Mouse (Mus musculus) gastrocnemius, adult 2 months (tissue): ENCODE measurements around the gene Mvp. TPM values are rescaled to one million over a fixed set of nuclear protein-coding genes. Genes with fewer than 3 reads are reported as not detected.

Experiments
- DNase-seq: peaks from one replicate; pipeline ENCODE4 v3.0.0; 2022
- H3K27ac ChIP-seq: fragments of 200-600 bp; 2 replicates; pipeline ENCODE4 v1.8.1; 2022; ENCODE audit warnings: mild to moderate bottlenecking
- H3K4me3 ChIP-seq: fragments of 200-600 bp; 2 replicates; pipeline ENCODE4 v1.8.1; 2022; ENCODE audit warnings: mild to moderate bottlenecking, moderate library complexity
- CTCF ChIP-seq: fragments of 200-600 bp; IDR thresholded peaks from 2 replicates; pipeline ENCODE4 v1.8.1; 2022; ENCODE audit warnings: antibody characterized with exemption, mild to moderate bottlenecking, moderate library complexity
- intact Hi-C: fragments of 180-260 bp; cut with DNase I; formaldehyde crosslinking; loops from one replicate; pipeline ENCODE4 v1.15.1; 2025
- microRNA-seq: library from miRNA; unstranded; fragments of <30 nt; microRNA quantifications from one replicate; pipeline ENCODE4 v1.2.0, GENCODE M21; 2021
- total RNA-seq, 2 experiments: library from RNA; stranded (reverse); gene quantifications; 2 replicates each; pipeline ENCODE4 v1.2.3; 2021

Mvp gene
- total RNA-seq, 2 experiments from 2014 or later = 26.5 to 30.2 TPM

GRCm38 (mm10) chr7:126950647-126951615, 63.5 kb downstream of the Mvp start:
- no peak overlapping the region for H3K27ac ChIP-seq
- H3K4me3 ChIP-seq = peak overlapping the region; percentile 71
- DNase-seq = no peak
- no peak for TF ChIP-seq CTCF
- intact Hi-C loops = no loop called here

GRCm38 (mm10) chr7:126949793-126950646, 64.4 kb downstream of the Mvp start, which contains the start of gene Sez6l2:
Sez6l2 (plus strand) TSS chr7:126950563.
- no peak for TF ChIP-seq CTCF
- Histone ChIP-seq H3K4me3 (peak within 1 kb of the TSS; percentile 71), H3K27ac (no peak within 1 kb of the TSS)
- peak; percentile 91 for DNase-seq
- intact Hi-C loops = loop anchor here (1.0 kb wide), 1 partner anchor 154 kb away; no protein-coding TSS in a partner anchor

- intact Hi-C loops = loop anchor here (1.0 kb wide), 1 partner anchor 155 kb away; no protein-coding TSS in a partner anchor
- H3K4me3 ChIP-seq = peak within 1 kb of the TSS; percentile 71
Observed at GRCm38 (mm10) chr7:126949403-126949792, 65.0 kb downstream of the Mvp start, which contains the start of gene Asphd1. Asphd1 (minus strand) TSS chr7:126949582.

GRCm38 (mm10) chr7:126948626-126949025, 65.8 kb downstream of the Mvp start:
- H3K4me3 ChIP-seq = no peak overlapping the region
- intact Hi-C loops = loop anchor here (1.0 kb wide), 1 partner anchor 156 kb away; no protein-coding TSS in a partner anchor
- no peak overlapping the region for H3K27ac ChIP-seq
- TF ChIP-seq CTCF = no peak
- no peak for DNase-seq

More at GRCm38 (mm10) chr7:126949403-126949792, 65.0 kb downstream of the Mvp start, which contains the start of gene Asphd1:
- no peak within 1 kb of the TSS for H3K27ac ChIP-seq
- DNase-seq = no peak
- no peak for TF ChIP-seq CTCF

- intact Hi-C loops = no loop called here
- H3K27ac ChIP-seq = no peak overlapping the region
- H3K4me3 ChIP-seq = no peak overlapping the region
- TF ChIP-seq CTCF = peak; percentile 58
- DNase-seq = peak; percentile 30
Observed at GRCm38 (mm10) chr7:126946530-126946929, 67.9 kb downstream of the Mvp start.

GRCm38 (mm10) chr7:126941801-126942200, 72.6 kb downstream of the Mvp start:
- DNase-seq = no peak
- Histone ChIP-seq H3K4me3 (no peak overlapping the region), H3K27ac (no peak overlapping the region)
- TF ChIP-seq CTCF = no peak
- intact Hi-C loops = no loop called here

- DNase-seq = no peak
- intact Hi-C loops = no loop called here
- Histone ChIP-seq H3K4me3 (no peak overlapping the region), H3K27ac (no peak overlapping the region)
- no peak for TF ChIP-seq CTCF
Observed at GRCm38 (mm10) chr7:126941171-126941570, 73.2 kb downstream of the Mvp start.

Small RNA genes lying within 50 kb of the gene (microRNA-seq; reads per million reads assigned to microRNA genes)
- gene Gm44343 = not detected

Other genes with a start within 250 kb of the Mvp start
- 1 to 10 TPM in 1 of 2 experiments, under 1 TPM in 1; 0.67 to 1.3 TPM for gene Gdpd3, start 248.3 kb downstream of the Mvp start, total RNA-seq
- 10 to 100 TPM; 74.6 to 93.1 TPM for gene Ypel3, start 237.7 kb downstream of the Mvp start, total RNA-seq
- gene Tbx6, start 233.1 kb downstream of the Mvp start, total RNA-seq = under 1 TPM; 0.42 to 0.48 TPM
- gene Ppp4c, start 222.1 kb downstream of the Mvp start, total RNA-seq = 10 to 100 TPM; 22.8 to 25.7 TPM
- gene Fam57b, start 217.0 kb downstream of the Mvp start, total RNA-seq = 10 to 100 TPM; 61.1 to 64.6 TPM
- gene 4930451I11Rik, start 183.0 kb downstream of the Mvp start, total RNA-seq = not detected
- not detected for gene Doc2a, start 167.2 kb downstream of the Mvp start, total RNA-seq
- gene Hirip3, start 152.6 kb downstream of the Mvp start, total RNA-seq = 1 to 10 TPM; 5.3 to 6.3 TPM
- 10 to 100 TPM in 1 of 2 experiments, 1 to 10 TPM in 1; 8.7 to 12.9 TPM for gene Ino80e, start 152.2 kb downstream of the Mvp start, total RNA-seq
- gene Taok2, start 129.9 kb downstream of the Mvp start, total RNA-seq = 10 to 100 TPM; 22.3 to 23.5 TPM
- 10 to 100 TPM; 10.9 to 11.3 TPM for gene Tmem219, start 91.7 kb downstream of the Mvp start, total RNA-seq
- 1 to 10 TPM; 2.5 to 2.9 TPM for gene Kctd13, start 85.7 kb downstream of the Mvp start, total RNA-seq
- gene Asphd1, start 65.0 kb downstream of the Mvp start, total RNA-seq = not detected
- gene Sez6l2, start 64.1 kb downstream of the Mvp start, total RNA-seq = 1 to 10 TPM; 1.1 to 1.4 TPM
- 10 to 100 TPM; 29.3 to 41.0 TPM for gene Cdipt, start 38.7 kb downstream of the Mvp start, total RNA-seq
- gene Cdiptos, start 38.5 kb downstream of the Mvp start, total RNA-seq = under 1 TPM in 1 of 2 experiments, not detected in 1; 0.47 TPM
- not detected for gene Pagr1b, start 1.9 kb upstream of the Mvp start, total RNA-seq
- gene Pagr1a, start 2.7 kb upstream of the Mvp start, total RNA-seq = 1 to 10 TPM in 1 of 2 experiments, not detected in 1; 2.4 TPM
- 10 to 100 TPM; 19.4 to 21.7 TPM for gene Gm42742, start 6.5 kb upstream of the Mvp start, total RNA-seq
- under 1 TPM; 0.14 to 0.61 TPM for gene Prrt2, start 6.6 kb upstream of the Mvp start, total RNA-seq
- 10 to 100 TPM; 74.5 to 79.0 TPM for gene Maz, start 12.4 kb upstream of the Mvp start, total RNA-seq
- gene Kif22, start 27.9 kb upstream of the Mvp start, total RNA-seq = under 1 TPM; 0.66 to 0.84 TPM
- gene Zg16, start 72.7 kb upstream of the Mvp start, total RNA-seq = not detected
- under 1 TPM; 0.51 to 0.92 TPM for gene AI467606, start 76.7 kb upstream of the Mvp start, total RNA-seq
- gene Qprt, start 107.6 kb upstream of the Mvp start, total RNA-seq = under 1 TPM; 0.31 to 0.53 TPM
- under 1 TPM in 1 of 2 experiments, not detected in 1; 0.17 TPM for gene Spn, start 123.2 kb upstream of the Mvp start, total RNA-seq
- 10 to 100 TPM; 27.2 to 32.4 TPM for gene Cd2bp2, start 181.4 kb upstream of the Mvp start, total RNA-seq
- gene Tbc1d10b, start 193.8 kb upstream of the Mvp start, total RNA-seq = 10 to 100 TPM; 31.6 to 32.8 TPM
- gene Mylpf, start 194.3 kb upstream of the Mvp start, total RNA-seq = over 10,000 TPM; 24,727 to 33,034 TPM
- gene Zfp553, start 218.4 kb upstream of the Mvp start, total RNA-seq = 1 to 10 TPM; 4.2 to 5.1 TPM
- 1 to 10 TPM in 1 of 2 experiments, under 1 TPM in 1; 0.89 to 2.1 TPM for gene Sept1, start 218.5 kb upstream of the Mvp start, total RNA-seq
- 10 to 100 TPM; 17.6 to 17.7 TPM for gene Zfp771, start 229.7 kb upstream of the Mvp start, total RNA-seq
- 10 to 100 TPM; 25.1 to 35.4 TPM for gene Dctpp1, start 246.1 kb upstream of the Mvp start, total RNA-seq